Mouse (Mus musculus) intestine, embryonic 15.5 days (tissue): ENCODE measurements around the gene Rbm7. TPM values are rescaled to one million over a fixed set of nuclear protein-coding genes. Genes with fewer than 3 reads are reported as not detected.
A peak's percentile ranks its signal among the peaks of the same experiment; 100 is the strongest.

ENCODE experiments used
- ATAC-seq: fragments of 200-750 bp; cut with Nextera tagmentation; 2 replicates; pipeline ENCODE4 v1.8.0; 2017; ENCODE audit warnings: moderate TSS enrichment, moderate library complexity
- H3K27ac ChIP-seq: fragments of 300-500 bp; sonication (generic); 2 replicates; pipeline ENCODE4 v1.5.1; 2015; ENCODE audit warnings: mild to moderate bottlenecking, inconsistent platforms
- H3K27me3 ChIP-seq: fragments of 300-500 bp; sonication (generic); replicated peaks from 2 replicates; pipeline ENCODE4 v1.6.1; 2015; ENCODE audit warnings: inconsistent platforms
- H3K36me3 ChIP-seq: fragments of 300-500 bp; sonication (generic); 2 replicates; pipeline ENCODE4 v1.6.1; 2015; ENCODE audit warnings: inconsistent platforms
- H3K4me1 ChIP-seq: fragments of 300-500 bp; sonication (generic); replicated peaks from 2 replicates; pipeline ENCODE4 v1.6.1; 2015; ENCODE audit warnings: inconsistent platforms
- H3K4me2 ChIP-seq: fragments of 300-500 bp; sonication (generic); replicated peaks from 2 replicates; pipeline ENCODE4 v1.6.1; 2015; ENCODE audit warnings: mild to moderate bottlenecking, inconsistent platforms
- H3K4me3 ChIP-seq: fragments of 300-500 bp; sonication (generic); replicated peaks from 2 replicates; pipeline ENCODE4 v1.5.1; 2015; ENCODE audit warnings: inconsistent platforms
- H3K9ac ChIP-seq: fragments of 300-500 bp; sonication (generic); 2 replicates; pipeline ENCODE4 v1.6.1; 2015; ENCODE audit warnings: inconsistent platforms
- H3K9me3 ChIP-seq: fragments of 300-500 bp; sonication (generic); 2 replicates; pipeline ENCODE4 v1.6.1; 2016; ENCODE audit warnings: inconsistent platforms
- WGBS: fragments of 180-500 bp; shearing (Covaris S2); methylation state at CpG from one replicate; pipeline ENCODE4 v1.1.7; 2015; 5-methylcytosine and 5-hydroxymethylcytosine counted together
- polyA plus RNA-seq: library from polyadenylated mRNA; unstranded; fragments of >200 nt; fragmentation: Nextera tagmentation; extraction: Ambion mirVana; gene quantifications from 2 replicates; pipeline ENCODE4 v1.2.1, GENCODE M21; 2015

The Rbm7 gene
- polyA plus RNA-seq, 1 experiment from 2014 or later = 121 TPM

- H3K36me3 ChIP-seq = no peaks in the 10 kb centered on the region
- no peak overlapping the region for H3K27ac ChIP-seq
- H3K27me3 ChIP-seq = no peaks in the 10 kb centered on the region
- ATAC-seq = no peak
- no peaks in the 10 kb centered on the region for H3K9me3 ChIP-seq
- H3K9ac ChIP-seq = no peak overlapping the region
- H3K4me2 ChIP-seq = no peak overlapping the region
- no peaks in the 10 kb centered on the region for H3K4me1 ChIP-seq
- H3K4me3 ChIP-seq = no peak overlapping the region
- WGBS = 82% methylated on average over 11 of the region's 11 CpGs
Observed at GRCm38 (mm10) chr9:48516615-48517371, 21.7 kb upstream of the Rbm7 start.

GRCm38 (mm10) chr9:48515332-48515731 lies 20.2 kb upstream of the Rbm7 start:
- no peak overlapping the region for H3K27ac ChIP-seq
- H3K4me3 ChIP-seq = no peak overlapping the region
- no peaks in the 10 kb centered on the region for H3K36me3 ChIP-seq
- no peak overlapping the region for H3K4me2 ChIP-seq
- WGBS = 68% methylated on average over 1 of the region's 1 CpGs
- ATAC-seq = no peak
- no peaks in the 10 kb centered on the region for H3K9me3 ChIP-seq
- H3K9ac ChIP-seq = no peak overlapping the region
- H3K4me1 ChIP-seq = no peaks in the 10 kb centered on the region
- H3K27me3 ChIP-seq = no peaks in the 10 kb centered on the region

- H3K9ac ChIP-seq = no peak overlapping the region
- H3K4me3 ChIP-seq = no peak overlapping the region
- ATAC-seq = no peak
- H3K4me2 ChIP-seq = no peak overlapping the region
- WGBS = 83% methylated on average over 5 of the region's 5 CpGs
- H3K27ac ChIP-seq = no peak overlapping the region
- no peaks in the 10 kb centered on the region for H3K4me1 ChIP-seq
- no peaks in the 10 kb centered on the region for H3K36me3 ChIP-seq
- H3K9me3 ChIP-seq = no peaks in the 10 kb centered on the region
- no peaks in the 10 kb centered on the region for H3K27me3 ChIP-seq
Observed at GRCm38 (mm10) chr9:48510134-48510533, 15.0 kb upstream of the Rbm7 start.

- Histone ChIP-seq H3K27me3 (no peaks in the 10 kb centered on the region), H3K36me3 (no peaks in the 10 kb centered on the region), H3K27ac (no peak overlapping the region), H3K4me1 (no peaks in the 10 kb centered on the region), H3K9ac (no peak overlapping the region), H3K4me3 (no peak overlapping the region), H3K4me2 (no peak overlapping the region), H3K9me3 (no peaks in the 10 kb centered on the region)
- WGBS = 64% methylated on average over 8 of the region's 8 CpGs
- ATAC-seq = no peak
Observed at GRCm38 (mm10) chr9:48504741-48505365, 9.8 kb upstream of the Rbm7 start.

- H3K4me2 ChIP-seq = no peak overlapping the region
- H3K4me1 ChIP-seq = no peaks in the 10 kb centered on the region
- no peaks in the 10 kb centered on the region for H3K9me3 ChIP-seq
- no peaks in the 10 kb centered on the region for H3K36me3 ChIP-seq
- 64% methylated on average over 2 of the region's 2 CpGs for WGBS
- H3K27me3 ChIP-seq = no peaks in the 10 kb centered on the region
- H3K9ac ChIP-seq = no peak overlapping the region
- no peak overlapping the region for H3K27ac ChIP-seq
- no peak for ATAC-seq
- H3K4me3 ChIP-seq = no peak overlapping the region
Observed at GRCm38 (mm10) chr9:48503001-48503400, 7.9 kb upstream of the Rbm7 start.

- Histone ChIP-seq H3K4me1 (no peaks in the 10 kb centered on the region), H3K27ac (no peak overlapping the region)
- 87% methylated on average over 7 of the region's 7 CpGs for WGBS
Observed at GRCm38 (mm10) chr9:48501192-48501591, 6.1 kb upstream of the Rbm7 start.

GRCm38 (mm10) chr9:48495548-48495932 lies 441 bp upstream of the Rbm7 start:
- peaks cover 19% of the 10 kb centered on the region for H3K36me3 ChIP-seq
- peak overlapping the region; percentile 93 for H3K9ac ChIP-seq
- WGBS = 3% methylated on average over 34 of the region's 34 CpGs
- H3K4me1 ChIP-seq = peaks cover 6% of the 10 kb centered on the region; the same call in 1 of the 2 replicates
- peak overlapping the region; percentile 82 for H3K4me2 ChIP-seq
- H3K27me3 ChIP-seq = no peaks in the 10 kb centered on the region
- no peaks in the 10 kb centered on the region for H3K9me3 ChIP-seq
- H3K4me3 ChIP-seq = peak overlapping the region; percentile 88
- peak overlapping the region; percentile 90 for H3K27ac ChIP-seq
- peak; percentile 81 for ATAC-seq

More at GRCm38 (mm10) chr9:48501192-48501591, 6.1 kb upstream of the Rbm7 start:
- Histone ChIP-seq H3K9me3 (no peaks in the 10 kb centered on the region), H3K4me2 (no peak overlapping the region), H3K36me3 (no peaks in the 10 kb centered on the region), H3K9ac (no peak overlapping the region), H3K27me3 (no peaks in the 10 kb centered on the region), H3K4me3 (no peak overlapping the region)
- no peak for ATAC-seq

- Histone ChIP-seq H3K9ac (no peak overlapping the region), H3K27ac (no peak overlapping the region), H3K36me3 (peaks cover 4% of the 10 kb centered on the region; the same call in 1 of the 2 replicates), H3K4me2 (peak overlapping the region; percentile 81), H3K4me1 (no peaks in the 10 kb centered on the region), H3K27me3 (no peaks in the 10 kb centered on the region), H3K4me3 (peak overlapping the region; percentile 74), H3K9me3 (no peaks in the 10 kb centered on the region)
- ATAC-seq = no peak
- 32% methylated on average over 20 of the region's 20 CpGs for WGBS
Observed at GRCm38 (mm10) chr9:48481214-48482134, 13.6 kb downstream of the Rbm7 start.

- H3K27me3 ChIP-seq = no peaks in the 10 kb centered on the region
Observed at GRCm38 (mm10) chr9:48480411-48481213, 14.5 kb downstream of the Rbm7 start, which contains the start of gene Rexo2. Rexo2 (minus strand) TSS chr9:48480623.

GRCm38 (mm10) chr9:48479838-48480410 lies 15.2 kb downstream of the Rbm7 start:
- H3K9ac ChIP-seq = peak overlapping the region; percentile 61
- no peaks in the 10 kb centered on the region for H3K27me3 ChIP-seq
- H3K9me3 ChIP-seq = no peaks in the 10 kb centered on the region
- H3K4me3 ChIP-seq = peak overlapping the region; percentile 74
- peak overlapping the region; percentile 81 for H3K4me2 ChIP-seq
- peaks cover 7% of the 10 kb centered on the region for H3K36me3 ChIP-seq
- WGBS = 6% methylated on average over 25 of the region's 25 CpGs
- peak; percentile 52 for ATAC-seq
- H3K4me1 ChIP-seq = no peaks in the 10 kb centered on the region
- no peak overlapping the region for H3K27ac ChIP-seq

More at GRCm38 (mm10) chr9:48480411-48481213, 14.5 kb downstream of the Rbm7 start, which contains the start of gene Rexo2:
- peak within 1 kb of the TSS; percentile 81 for H3K4me2 ChIP-seq
- peak within 1 kb of the TSS; percentile 61 for H3K9ac ChIP-seq
- no peaks in the 10 kb centered on the region for H3K9me3 ChIP-seq
- peak; percentile 99 for ATAC-seq
- WGBS = 2% methylated on average over 49 of the region's 49 CpGs
- H3K36me3 ChIP-seq = peaks cover 4% of the 10 kb centered on the region; the same call in 1 of the 2 replicates
- peak within 1 kb of the TSS; percentile 74 for H3K4me3 ChIP-seq
- H3K4me1 ChIP-seq = no peaks in the 10 kb centered on the region
- H3K27ac ChIP-seq = no peak within 1 kb of the TSS

- Histone ChIP-seq H3K27ac (no peak overlapping the region), H3K27me3 (no peaks in the 10 kb centered on the region), H3K9ac (no peak overlapping the region), H3K4me3 (no peak overlapping the region), H3K9me3 (no peaks in the 10 kb centered on the region), H3K4me1 (no peaks in the 10 kb centered on the region), H3K4me2 (no peak overlapping the region), H3K36me3 (peaks cover 6% of the 10 kb centered on the region; the same call in 1 of the 2 replicates)
- 86% methylated on average over 4 of the region's 4 CpGs for WGBS
- no peak for ATAC-seq
Observed at GRCm38 (mm10) chr9:48478808-48479207, 16.3 kb downstream of the Rbm7 start.
